Mouse (Mus musculus): Measurements from ENCODE around the gene Akap11.

The Akap11 gene

GRCm38 (mm10) chr14:78448807-78449406 is 87.7 kb downstream of the Akap11 start:
- in situ Hi-C loops (cut with MboI; ENCODE audit: low sequenced_read_pairs) = no loop called here

GRCm38 (mm10) chr14:78448017-78448416 is 88.6 kb downstream of the Akap11 start:
- in situ Hi-C loops (cut with MboI; ENCODE audit: low sequenced_read_pairs) = no loop called here

GRCm38 (mm10) chr14:78447542-78447941 is 89.1 kb downstream of the Akap11 start:
- in situ Hi-C loops (cut with MboI; ENCODE audit: low sequenced_read_pairs) = no loop called here
